Mouse (Mus musculus): Measurements from ENCODE around the gene Gm45713. TPM values are rescaled to one million over a fixed set of nuclear protein-coding genes. Genes with fewer than 3 reads are reported as not detected.
"Not testable (repeated sequence)": the region's sequence is repeated elsewhere in the genome, so short reads cannot be mapped to it uniquely, and the experiment has no call there.

Gm45713 gene
- polyA plus RNA-seq, 1 experiment from 2014 or later: 0.61 TPM

GRCm38 (mm10) chr7:45098541-45099240 lies 37.3 kb downstream of the Gm45713 start:
- Histone ChIP-seq H3K36me3 (ENCODE audit: control insufficient read depth, insufficient read depth, low read length) (peaks cover 16% of the 10 kb centered on the region), H3K9me3 (ENCODE audit: control insufficient read depth, low read length) (no peaks in the 10 kb centered on the region), H3K4me3 (ENCODE audit: low read depth, low read length) (no peak overlapping the region), H3K27me3 (replicated peaks; ENCODE audit: control insufficient read depth, insufficient read depth, low read length) (no peaks in the 10 kb centered on the region), H3K9ac (ENCODE audit: low read depth, low read length) (no peak overlapping the region), H3K27ac (replicated peaks; ENCODE audit: low read depth, low read length) (no peak overlapping the region), H3K4me1 (ENCODE audit: control insufficient read depth, insufficient read depth, low read length) (peaks cover 10% of the 10 kb centered on the region), H3K4me2 (ENCODE audit: low read depth, low read length) (no peak overlapping the region)
- ATAC-seq (ENCODE audit: low read depth) (no peak), DNase-seq (ENCODE audit: low spot score) (no peak)
- WGBS: 91% methylated on average over 8 of the region's 8 CpGs

DNA sequence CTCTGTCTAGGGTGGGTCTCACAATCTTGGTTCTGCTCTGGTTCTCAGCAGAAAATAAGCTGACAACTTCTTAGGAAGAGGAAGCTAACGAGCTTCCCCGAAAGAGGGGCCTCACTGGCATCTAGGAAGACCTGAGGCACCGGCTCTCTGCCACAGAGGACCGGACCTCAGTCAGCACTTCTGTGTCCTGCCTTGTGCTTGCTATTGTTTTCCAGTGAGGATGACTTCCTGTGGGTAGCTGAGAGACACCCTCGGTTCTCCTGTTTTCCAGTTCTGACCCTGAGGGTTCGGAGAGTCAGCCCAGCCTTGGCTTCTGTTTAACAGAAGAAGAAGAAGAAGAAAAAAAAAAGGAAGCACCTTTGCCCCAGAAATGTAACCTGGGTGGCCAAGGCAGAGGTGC lies 38.6 kb downstream of the Gm45713 start:
- H3K4me3 ChIP-seq (ENCODE audit: low read depth, low read length): no peak overlapping the region
- no peaks in the 10 kb centered on the region for H3K9me3 ChIP-seq (ENCODE audit: control insufficient read depth, low read length)
- H3K27ac ChIP-seq (replicated peaks; ENCODE audit: low read depth, low read length): no peak overlapping the region
- no peak for ATAC-seq (ENCODE audit: low read depth)
- no peak overlapping the region for H3K9ac ChIP-seq (ENCODE audit: low read depth, low read length)
- 47% methylated on average over 6 of the region's 6 CpGs for WGBS
- DNase-seq (ENCODE audit: low spot score): no peak
- peaks cover 9% of the 10 kb centered on the region for H3K4me1 ChIP-seq (ENCODE audit: control insufficient read depth, insufficient read depth, low read length)
- H3K36me3 ChIP-seq (ENCODE audit: control insufficient read depth, insufficient read depth, low read length): peaks cover 16% of the 10 kb centered on the region
- H3K27me3 ChIP-seq (replicated peaks; ENCODE audit: control insufficient read depth, insufficient read depth, low read length): no peaks in the 10 kb centered on the region
- no peak overlapping the region for H3K4me2 ChIP-seq (ENCODE audit: low read depth, low read length)

DNA sequence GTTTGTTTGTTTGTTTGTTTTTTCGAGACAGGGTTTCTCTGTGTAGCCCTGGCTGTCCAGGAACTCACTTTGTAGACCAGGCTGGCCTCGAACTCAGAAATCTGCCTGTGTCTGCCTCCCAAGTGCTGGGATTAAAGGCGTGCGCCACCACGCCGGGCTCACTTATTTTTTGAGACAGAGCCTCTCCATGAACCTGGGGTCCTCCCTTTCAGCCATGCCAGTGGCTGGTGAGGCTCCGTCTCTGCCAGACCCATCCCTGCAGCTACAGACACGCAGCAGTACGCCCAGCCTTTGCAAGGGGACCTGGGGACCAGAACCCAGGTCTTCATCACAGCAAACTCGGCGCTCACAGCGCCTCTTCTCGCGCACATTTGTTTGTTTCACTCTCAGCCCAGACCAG lies 40.1 kb downstream of the Gm45713 start:
- not testable (repeated sequence) for H3K27me3 ChIP-seq (replicated peaks; ENCODE audit: control insufficient read depth, insufficient read depth, low read length); H3K9ac ChIP-seq (ENCODE audit: low read depth, low read length); DNase-seq (ENCODE audit: low spot score); H3K9me3 ChIP-seq (ENCODE audit: control insufficient read depth, low read length); H3K4me1 ChIP-seq (ENCODE audit: control insufficient read depth, insufficient read depth, low read length); H3K4me3 ChIP-seq (ENCODE audit: low read depth, low read length); H3K27ac ChIP-seq (replicated peaks; ENCODE audit: low read depth, low read length); H3K4me2 ChIP-seq (ENCODE audit: low read depth, low read length); ATAC-seq (ENCODE audit: low read depth)
- H3K36me3 ChIP-seq (ENCODE audit: control insufficient read depth, insufficient read depth, low read length): peaks cover 16% of the 10 kb centered on the region
- 93% methylated on average over 14 of the region's 14 CpGs for WGBS

- 77% methylated on average over 6 of the region's 6 CpGs for WGBS
- DNase-seq (ENCODE audit: low spot score) (no peak), ATAC-seq (ENCODE audit: low read depth) (no peak)
- no peak overlapping the region for H3K4me3 ChIP-seq (ENCODE audit: low read depth, low read length)
- H3K27ac ChIP-seq (replicated peaks; ENCODE audit: low read depth, low read length): no peak overlapping the region
- no peak overlapping the region for H3K9ac ChIP-seq (ENCODE audit: low read depth, low read length)
- H3K4me2 ChIP-seq (ENCODE audit: low read depth, low read length): no peak overlapping the region
- peaks cover 8% of the 10 kb centered on the region for H3K4me1 ChIP-seq (ENCODE audit: control insufficient read depth, insufficient read depth, low read length)
- H3K9me3 ChIP-seq (ENCODE audit: control insufficient read depth, low read length): no peaks in the 10 kb centered on the region
- peaks cover 16% of the 10 kb centered on the region for H3K36me3 ChIP-seq (ENCODE audit: control insufficient read depth, insufficient read depth, low read length)
- H3K27me3 ChIP-seq (replicated peaks; ENCODE audit: control insufficient read depth, insufficient read depth, low read length): no peaks in the 10 kb centered on the region
These were observed 40.7 kb downstream of the Gm45713 start for GRCm38 (mm10) chr7:45095367-45095766.

- peaks cover 14% of the 10 kb centered on the region for H3K36me3 ChIP-seq (ENCODE audit: control insufficient read depth, insufficient read depth, low read length)
- peaks cover 12% of the 10 kb centered on the region for H3K4me1 ChIP-seq (ENCODE audit: control insufficient read depth, insufficient read depth, low read length)
- H3K4me2 ChIP-seq (ENCODE audit: low read depth, low read length): no peak overlapping the region
- no peak overlapping the region for H3K9ac ChIP-seq (ENCODE audit: low read depth, low read length)
- H3K4me3 ChIP-seq (ENCODE audit: low read depth, low read length): no peak overlapping the region
- no peaks in the 10 kb centered on the region for H3K9me3 ChIP-seq (ENCODE audit: control insufficient read depth, low read length)
- peak overlapping the region; percentile 97 for H3K27ac ChIP-seq (replicated peaks; ENCODE audit: low read depth, low read length)
- no peaks in the 10 kb centered on the region for H3K27me3 ChIP-seq (replicated peaks; ENCODE audit: control insufficient read depth, insufficient read depth, low read length)
- no peak for DNase-seq (ENCODE audit: low spot score)
- no peak for ATAC-seq (ENCODE audit: low read depth)
- 31% methylated on average over 7 of the region's 7 CpGs for WGBS
These were observed 41.9 kb downstream of the Gm45713 start for GRCm38 (mm10) chr7:45094121-45094520.

DNA sequence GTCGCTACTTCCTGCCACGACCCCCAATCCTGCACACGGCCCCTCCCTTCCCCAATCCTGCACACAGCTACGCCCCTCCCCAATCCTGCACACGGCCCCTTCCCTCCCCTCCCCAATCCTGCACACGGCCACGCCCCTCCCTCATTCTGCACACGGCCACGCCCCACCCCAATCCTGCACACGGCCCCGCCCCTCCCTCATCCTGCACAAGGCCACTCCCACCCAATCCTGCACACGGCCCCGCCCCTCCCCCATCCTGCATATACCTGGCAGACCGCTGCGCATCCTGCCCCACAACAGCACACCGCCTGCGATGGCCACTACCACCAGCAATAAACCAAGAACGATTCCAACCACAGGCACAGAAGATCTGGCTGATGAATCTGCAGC lies 42.5 kb downstream of the Gm45713 start:
- WGBS: 40% methylated on average over 18 of the region's 18 CpGs
- Histone ChIP-seq H3K36me3 (ENCODE audit: control insufficient read depth, insufficient read depth, low read length) (peaks cover 19% of the 10 kb centered on the region), H3K27ac (replicated peaks; ENCODE audit: low read depth, low read length) (peak overlapping the region; percentile 97), H3K27me3 (replicated peaks; ENCODE audit: control insufficient read depth, insufficient read depth, low read length) (no peaks in the 10 kb centered on the region), H3K4me3 (ENCODE audit: low read depth, low read length) (no peak overlapping the region), H3K9me3 (ENCODE audit: control insufficient read depth, low read length) (no peaks in the 10 kb centered on the region), H3K4me1 (ENCODE audit: control insufficient read depth, insufficient read depth, low read length) (peaks cover 12% of the 10 kb centered on the region), H3K4me2 (ENCODE audit: low read depth, low read length) (peak overlapping the region; percentile 70; the same call in 1 of the 2 replicates), H3K9ac (ENCODE audit: low read depth, low read length) (no peak overlapping the region)
- ATAC-seq (ENCODE audit: low read depth) (no peak), DNase-seq (ENCODE audit: low spot score) (no peak)

GRCm38 (mm10) chr7:45092828-45093515 lies 43.1 kb downstream of the Gm45713 start:
- no peak overlapping the region for H3K9ac ChIP-seq (ENCODE audit: low read depth, low read length)
- WGBS: 35% methylated on average over 12 of the region's 12 CpGs
- peak; percentile 82 for DNase-seq (ENCODE audit: low spot score)

DNA sequence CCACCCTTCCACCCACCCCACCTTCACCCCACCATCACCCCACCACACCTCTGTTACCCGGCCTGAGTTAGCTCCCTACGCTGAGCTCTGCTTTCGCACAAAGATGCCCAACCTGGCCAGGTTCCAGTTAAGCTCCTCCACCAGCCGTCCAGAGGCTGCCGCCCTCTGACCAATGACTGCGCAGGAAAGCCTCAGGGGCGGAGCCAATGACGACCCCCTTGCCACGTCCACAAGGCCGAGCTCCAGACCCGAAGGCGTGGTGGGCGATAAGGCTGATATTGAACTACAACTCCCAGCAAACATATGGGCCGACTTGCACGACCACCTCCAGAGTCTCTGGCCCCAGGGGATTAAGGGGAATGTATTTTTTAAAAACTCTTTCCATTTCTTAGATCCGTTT lies 44.0 kb downstream of the Gm45713 start, which contains the start of gene Rcn3:
TSS of gene Rcn3 (minus strand) at position 174 of the 400 bp plus-strand sequence.
- H3K4me1 ChIP-seq (ENCODE audit: control insufficient read depth, insufficient read depth, low read length): peaks cover 12% of the 10 kb centered on the region
- H3K4me2 ChIP-seq (ENCODE audit: low read depth, low read length): peak within 1 kb of the TSS; percentile 70
- ATAC-seq (ENCODE audit: low read depth) (peak; percentile 95), DNase-seq (ENCODE audit: low spot score) (peak; percentile 99)
- no peaks in the 10 kb centered on the region for H3K9me3 ChIP-seq (ENCODE audit: control insufficient read depth, low read length)
- peak within 1 kb of the TSS; percentile 87 for H3K9ac ChIP-seq (ENCODE audit: low read depth, low read length)
- H3K27ac ChIP-seq (replicated peaks; ENCODE audit: low read depth, low read length): peak within 1 kb of the TSS; percentile 97
- peaks cover 27% of the 10 kb centered on the region for H3K36me3 ChIP-seq (ENCODE audit: control insufficient read depth, insufficient read depth, low read length)
- 1% methylated on average over 15 of the region's 16 CpGs for whole genome bisulfite sequencing
- H3K27me3 ChIP-seq (replicated peaks; ENCODE audit: control insufficient read depth, insufficient read depth, low read length): no peaks in the 10 kb centered on the region
- peak within 1 kb of the TSS; percentile 67 for H3K4me3 ChIP-seq (ENCODE audit: low read depth, low read length)

More at GRCm38 (mm10) chr7:45092828-45093515, 43.1 kb downstream of the Gm45713 start:
- Histone ChIP-seq H3K27me3 (replicated peaks; ENCODE audit: control insufficient read depth, insufficient read depth, low read length) (no peaks in the 10 kb centered on the region), H3K9me3 (ENCODE audit: control insufficient read depth, low read length) (no peaks in the 10 kb centered on the region), H3K27ac (replicated peaks; ENCODE audit: low read depth, low read length) (peak overlapping the region; percentile 97), H3K4me3 (ENCODE audit: low read depth, low read length) (no peak overlapping the region), H3K4me1 (ENCODE audit: control insufficient read depth, insufficient read depth, low read length) (peaks cover 12% of the 10 kb centered on the region), H3K4me2 (ENCODE audit: low read depth, low read length) (peak overlapping the region; percentile 70), H3K36me3 (ENCODE audit: control insufficient read depth, insufficient read depth, low read length) (peaks cover 24% of the 10 kb centered on the region)
- ATAC-seq (ENCODE audit: low read depth): no peak

Measured in embryonic facial prominence, embryonic 14.5 days (tissue).